Mouse (Mus musculus) erythroblast, embryonic 14.5 days (primary cell): ENCODE measurements around the gene En1. TPM values are rescaled to one million over a fixed set of nuclear protein-coding genes. Genes with fewer than 3 reads are reported as not detected.

ENCODE experiments used
- H3K27me3 ChIP-seq: 2 replicates; pipeline ENCODE4 v1.6.1; 2012; ENCODE audit warnings: inconsistent platforms; ENCODE audit not compliant: control insufficient read depth
- H3K36me3 ChIP-seq: 2 replicates; pipeline ENCODE4 v1.6.1; 2012; ENCODE audit warnings: mild to moderate bottlenecking, inconsistent platforms; ENCODE audit not compliant: control insufficient read depth
- H3K4me1 ChIP-seq: 2 replicates; pipeline ENCODE4 v1.6.1; 2012; ENCODE audit warnings: inconsistent platforms; ENCODE audit not compliant: control insufficient read depth
- H3K4me3 ChIP-seq: replicated peaks from 2 replicates; pipeline ENCODE3; 2012; ENCODE audit warnings: moderate library complexity, mild to moderate bottlenecking, inconsistent platforms
- H3K9me3 ChIP-seq: 2 replicates; pipeline ENCODE4 v1.6.1; 2012; ENCODE audit warnings: low read length, inconsistent platforms, mixed read lengths; ENCODE audit not compliant: control insufficient read depth
- GATA1 ChIP-seq: IDR thresholded peaks from 2 replicates; pipeline ENCODE4 v1.6.1; 2012; ENCODE audit warnings: low read length, inconsistent platforms, mixed read lengths
- TAL1 ChIP-seq: IDR thresholded peaks from 3 replicates; pipeline ENCODE4 v1.6.1; 2012; ENCODE audit warnings: low read length, inconsistent platforms, mixed read lengths
- polyA plus RNA-seq: library from polyadenylated mRNA; stranded (reverse); fragments of >175 nt; gene quantifications from 2 replicates; pipeline ENCODE4 v1.2.3, GENCODE M21; 2012

En1 gene
- polyA plus RNA-seq, 1 experiment = not detected

GRCm38 (mm10) chr1:120605143-120605435 lies 2.9 kb downstream of the En1 start:
- H3K27me3 ChIP-seq = peaks cover 99% of the 10 kb centered on the region
- H3K9me3 ChIP-seq = peaks cover 6% of the 10 kb centered on the region; the same call in 1 of the 2 replicates
- no peak overlapping the region for H3K4me3 ChIP-seq
- TF ChIP-seq TAL1 = no peak
- no peak for TF ChIP-seq GATA1
- no peaks in the 10 kb centered on the region for H3K36me3 ChIP-seq
- no peaks in the 10 kb centered on the region for H3K4me1 ChIP-seq

DNA sequence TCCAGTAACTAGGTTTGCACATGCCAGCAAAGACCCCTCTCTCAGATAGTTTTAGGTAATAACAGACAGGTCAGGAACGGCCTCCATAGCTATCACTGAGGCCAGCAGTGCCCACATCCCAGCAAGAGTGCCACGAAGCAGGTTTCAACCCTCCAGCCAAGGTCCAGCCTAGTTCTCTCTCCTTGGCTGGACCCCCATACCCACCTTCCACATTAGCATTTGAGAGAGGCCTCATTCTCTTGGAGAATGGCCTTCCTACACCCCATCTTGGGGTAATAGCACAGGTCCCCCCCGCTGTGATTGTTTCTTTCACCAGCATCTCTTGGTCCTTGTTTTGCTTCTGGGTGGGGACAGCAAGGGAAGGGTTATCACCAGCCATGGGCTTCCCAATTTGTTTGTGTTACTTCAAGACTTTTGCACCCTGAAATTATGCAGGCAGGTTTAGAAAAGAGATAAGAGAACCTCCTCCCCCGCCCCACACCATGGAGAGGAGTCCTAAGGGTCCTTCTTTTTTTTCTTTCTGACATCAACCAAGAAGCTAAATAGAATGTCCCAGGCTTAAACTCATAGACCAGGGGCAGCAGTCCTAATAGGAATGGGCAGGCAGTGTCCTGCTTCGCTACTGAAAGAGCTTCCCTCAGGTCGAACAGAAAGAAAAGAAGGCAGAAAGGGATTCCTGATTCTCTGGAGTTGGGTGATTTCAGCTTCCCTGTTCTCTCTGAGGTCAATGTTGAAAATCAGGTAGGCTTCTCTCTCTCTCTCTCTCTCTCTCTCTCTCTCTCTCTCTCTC lies 3.5 kb downstream of the En1 start:
- TF ChIP-seq GATA1 = no peak
- TF ChIP-seq TAL1 = no peak
- no peak overlapping the region for H3K4me3 ChIP-seq
- H3K36me3 ChIP-seq = no peaks in the 10 kb centered on the region
- no peaks in the 10 kb centered on the region for H3K4me1 ChIP-seq
- peaks cover 6% of the 10 kb centered on the region; the same call in 1 of the 2 replicates for H3K9me3 ChIP-seq
- H3K27me3 ChIP-seq = peaks cover 99% of the 10 kb centered on the region

DNA sequence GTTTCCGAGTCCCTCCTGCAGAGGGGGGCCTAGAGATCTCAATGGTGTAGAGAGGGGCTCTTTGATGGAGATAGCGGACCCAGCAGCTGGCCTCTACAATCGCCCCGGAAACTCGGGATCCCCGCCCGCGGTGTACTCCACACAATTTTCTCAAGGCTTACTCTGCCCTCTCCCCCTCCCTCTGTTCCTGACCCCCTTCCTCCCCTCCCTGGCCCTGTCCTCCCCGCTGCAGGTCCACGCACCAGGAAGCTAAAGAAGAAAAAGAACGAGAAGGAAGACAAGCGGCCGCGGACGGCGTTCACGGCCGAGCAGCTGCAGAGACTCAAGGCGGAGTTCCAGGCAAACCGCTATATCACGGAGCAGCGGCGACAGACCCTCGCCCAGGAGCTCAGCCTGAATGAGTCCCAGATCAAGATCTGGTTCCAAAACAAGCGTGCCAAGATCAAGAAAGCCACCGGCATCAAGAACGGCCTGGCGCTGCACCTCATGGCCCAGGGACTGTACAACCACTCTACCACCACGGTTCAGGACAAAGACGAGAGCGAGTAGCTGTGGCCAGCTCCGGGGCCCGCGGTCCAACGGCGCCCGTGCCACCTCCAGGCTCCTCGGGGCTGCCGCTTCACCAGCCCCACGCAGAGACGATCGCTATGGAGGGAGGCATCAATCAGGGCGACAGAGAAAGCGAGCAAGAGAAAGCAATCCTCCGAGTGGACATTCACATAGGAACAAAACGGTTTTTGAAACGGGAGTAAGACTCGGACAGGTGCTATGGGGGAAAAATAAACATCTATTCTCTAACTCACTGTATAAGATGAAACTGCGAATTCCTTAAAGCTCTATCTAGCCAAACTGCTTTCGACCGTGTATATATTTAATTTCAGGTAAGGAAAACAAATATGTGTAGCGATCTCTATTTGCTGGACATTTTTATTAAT lies 4.7 kb downstream of the En1 start:
- TF ChIP-seq GATA1 = no peak
- TF ChIP-seq TAL1 = no peak
- H3K36me3 ChIP-seq = no peaks in the 10 kb centered on the region
- no peak overlapping the region for H3K4me3 ChIP-seq
- H3K27me3 ChIP-seq = peaks cover 99% of the 10 kb centered on the region
- H3K4me1 ChIP-seq = no peaks in the 10 kb centered on the region
- peaks cover 4% of the 10 kb centered on the region; the same call in 1 of the 2 replicates for H3K9me3 ChIP-seq

GRCm38 (mm10) chr1:120607576-120608400 lies 5.6 kb downstream of the En1 start:
- H3K36me3 ChIP-seq = no peaks in the 10 kb centered on the region
- peaks cover 99% of the 10 kb centered on the region for H3K27me3 ChIP-seq
- TF ChIP-seq GATA1 (no peak), TAL1 (no peak)
- no peak overlapping the region for H3K4me3 ChIP-seq
- no peaks in the 10 kb centered on the region for H3K4me1 ChIP-seq
- peaks cover 4% of the 10 kb centered on the region; the same call in 1 of the 2 replicates for H3K9me3 ChIP-seq

- Histone ChIP-seq H3K4me3 (no peak overlapping the region), H3K36me3 (no peaks in the 10 kb centered on the region), H3K27me3 (peaks cover 99% of the 10 kb centered on the region), H3K9me3 (0 out of 2 replicates have a peak, but pooled peaks cover 2% of the 10 kb centered on the region), H3K4me1 (no peaks in the 10 kb centered on the region)
- TF ChIP-seq TAL1 (no peak), GATA1 (no peak)
Measured at GRCm38 (mm10) chr1:120608461-120608860, 6.2 kb downstream of the En1 start.

DNA sequence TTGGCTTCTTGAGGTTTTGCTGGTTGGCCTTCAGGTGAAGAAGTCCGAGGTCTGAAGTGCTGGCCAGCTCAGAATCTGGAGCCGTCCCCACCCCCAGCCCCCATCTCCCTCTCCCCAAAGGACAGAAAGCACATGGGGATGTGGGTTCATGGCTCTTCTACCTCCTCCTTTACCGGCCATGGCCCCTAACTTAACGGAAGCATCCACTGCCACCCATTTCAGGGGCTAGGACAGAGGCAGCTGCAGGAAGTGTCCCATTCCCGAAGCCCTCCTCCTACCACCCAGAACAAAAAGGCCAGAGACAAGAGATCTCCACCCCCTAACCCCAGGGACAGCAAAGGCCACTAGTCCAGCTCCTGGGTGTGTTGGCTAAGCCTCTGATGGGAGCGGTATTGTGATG lies 7.4 kb downstream of the En1 start:
- peaks cover 99% of the 10 kb centered on the region for H3K27me3 ChIP-seq
- no peaks in the 10 kb centered on the region for H3K36me3 ChIP-seq
- no peak overlapping the region for H3K4me3 ChIP-seq
- 0 out of 2 replicates have a peak, but pooled peaks cover under 1% of the 10 kb centered on the region for H3K9me3 ChIP-seq
- H3K4me1 ChIP-seq = no peaks in the 10 kb centered on the region
- no peak for TF ChIP-seq TAL1
- no peak for TF ChIP-seq GATA1

- Histone ChIP-seq H3K36me3 (no peaks in the 10 kb centered on the region), H3K4me1 (no peaks in the 10 kb centered on the region), H3K4me3 (no peak overlapping the region), H3K27me3 (peaks cover 93% of the 10 kb centered on the region), H3K9me3 (no peaks in the 10 kb centered on the region)
- TF ChIP-seq TAL1 = no peak
Measured at GRCm38 (mm10) chr1:120613461-120614306, 11.5 kb downstream of the En1 start.
